Mouse (Mus musculus): ENCODE measurements around the gene Ajm1.

Gene Ajm1

DNA sequence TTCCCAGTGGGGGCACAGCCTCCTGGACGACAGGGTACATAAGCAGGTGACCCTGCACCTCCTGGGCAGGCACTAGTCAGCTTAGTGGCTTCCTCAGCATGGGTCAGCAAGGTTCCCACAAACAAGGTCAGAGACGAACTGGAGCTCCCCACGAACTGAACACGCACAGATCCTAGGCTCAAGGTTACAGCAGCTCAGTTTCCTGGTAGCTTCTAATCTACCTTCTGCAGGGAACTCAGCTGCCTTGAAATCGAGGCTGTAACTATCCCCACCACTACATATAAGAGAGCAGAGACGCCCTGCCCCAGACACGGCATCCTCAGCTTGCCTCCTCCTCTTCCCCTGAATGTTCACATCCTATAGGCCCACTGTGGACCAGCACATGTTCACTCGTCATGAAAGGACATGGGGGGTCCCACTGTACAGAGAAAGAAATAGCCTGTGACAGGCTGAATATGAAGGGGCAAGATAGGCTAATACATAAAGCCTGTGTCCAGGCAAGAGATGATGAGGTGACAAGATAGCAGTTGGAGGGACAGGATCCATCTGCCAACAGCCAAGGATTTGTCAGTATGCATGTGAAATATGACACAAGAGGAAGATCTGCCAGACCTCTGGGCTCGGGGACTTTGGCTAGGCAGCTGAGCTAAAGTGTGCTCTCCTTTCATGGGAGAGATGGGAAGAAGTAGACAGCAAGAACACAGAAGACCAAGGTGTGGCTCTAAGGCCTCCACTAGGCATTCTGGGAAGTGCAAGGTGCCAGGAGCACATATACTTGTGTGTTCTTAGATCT, 54.9 kb downstream of the Ajm1 start:
- in situ Hi-C loops (cut with MboI, MseI), result no loop called here

Data from T-helper 1 cell (primary cell).